16 mouse cellular contexts compared by ENCODE assay signal in genomic region chr19:43096915-43097314, GRCm38 (mm10).
"Had no signal": no experiment of that assay in that cellular context is flagged by ENCODE, and none has a peak within 500 bp of the region (broad histone marks: within the 10 kb centered on the region; RNA-seq: fewer than 3 reads in every experiment).

No protein-coding gene starts in this region.

- H3K36me3 ChIP-seq: neural tube, embryonic 13.5 days; neural tube, embryonic 15.5 days; stomach, embryonic 15.5 days had no signal

- H3K4me3 ChIP-seq: neural tube, embryonic 13.5 days; neural tube, embryonic 15.5 days; stomach, embryonic 15.5 days had no signal

- H3K9me3 ChIP-seq: neural tube, embryonic 13.5 days; neural tube, embryonic 15.5 days; stomach, embryonic 15.5 days had no signal

- H3K27me3 ChIP-seq: neural tube, embryonic 13.5 days; neural tube, embryonic 15.5 days; stomach, embryonic 15.5 days had no signal

- DNase-seq: retina, postnatal 1 day; right cerebral cortex, adult 18-20 months; right cerebral cortex, postnatal 14 days; right cerebral cortex, postnatal 25 days; right cerebral cortex, postnatal 4 days; spleen, adult 18-20 months; thymus, adult 18-20 months; thymus, adult 2 months; thymus, postnatal 14 days; thymus, postnatal 25 days; thymus, postnatal 36 days; thymus, postnatal 4 days had no signal

- H3K9ac ChIP-seq: neural tube, embryonic 13.5 days; neural tube, embryonic 15.5 days; stomach, embryonic 15.5 days had no signal

- H3K27ac ChIP-seq: neural tube, embryonic 13.5 days; neural tube, embryonic 15.5 days; stomach, embryonic 15.5 days; stomach, postnatal 0 days had no signal

- H3K4me1 ChIP-seq: neural tube, embryonic 13.5 days; neural tube, embryonic 15.5 days; stomach, embryonic 15.5 days had no signal

- H3K4me2 ChIP-seq: neural tube, embryonic 13.5 days; neural tube, embryonic 15.5 days; stomach, embryonic 15.5 days had no signal
